Mouse (Mus musculus) midbrain, embryonic 16.5 days (tissue): Measurements from ENCODE around the gene Kif16b. TPM values are rescaled to one million over a fixed set of nuclear protein-coding genes. Genes with fewer than 3 reads are reported as not detected.

Experiments
- ATAC-seq: fragments of 200-750 bp; cut with Nextera tagmentation; 2 replicates; pipeline ENCODE4 v1.8.0; 2017; ENCODE audit warnings: moderate TSS enrichment
- H3K27ac ChIP-seq: fragments of 300-500 bp; sonication (generic); 2 replicates; pipeline ENCODE4 v1.5.1; 2014; ENCODE audit warnings: mild to moderate bottlenecking, low read length, mixed read lengths
- H3K27me3 ChIP-seq: fragments of 300-500 bp; sonication (generic); 2 replicates; pipeline ENCODE4 v1.6.1; 2014; ENCODE audit warnings: low read depth, low read length, mixed read lengths; ENCODE audit not compliant: control insufficient read depth, insufficient read depth
- H3K36me3 ChIP-seq: fragments of 300-500 bp; sonication (generic); 2 replicates; pipeline ENCODE4 v1.6.1; 2014; ENCODE audit warnings: mild to moderate bottlenecking, low read length, moderate library complexity, mixed read lengths; ENCODE audit not compliant: control insufficient read depth, insufficient read depth
- H3K4me1 ChIP-seq: fragments of 300-500 bp; sonication (generic); 2 replicates; pipeline ENCODE4 v1.6.1; 2014; ENCODE audit warnings: mild to moderate bottlenecking, low read length, mixed read lengths; ENCODE audit not compliant: control insufficient read depth, insufficient read depth
- H3K4me2 ChIP-seq: fragments of 300-500 bp; sonication (generic); 2 replicates; pipeline ENCODE4 v1.6.1; 2014; ENCODE audit warnings: mild to moderate bottlenecking, low read length, mixed read lengths
- H3K4me3 ChIP-seq: fragments of 300-500 bp; sonication (generic); 2 replicates; pipeline ENCODE4 v1.5.1; 2014; ENCODE audit warnings: low read depth, mild to moderate bottlenecking, low read length, moderate library complexity, mixed read lengths
- H3K9ac ChIP-seq: fragments of 300-500 bp; sonication (generic); 2 replicates; pipeline ENCODE4 v1.6.1; 2014; ENCODE audit warnings: low read depth, low read length, mixed read lengths
- H3K9me3 ChIP-seq: fragments of 300-500 bp; sonication (generic); replicated peaks from 2 replicates; pipeline ENCODE4 v1.6.1; 2014; ENCODE audit warnings: mild to moderate bottlenecking, low read length, mixed read lengths; ENCODE audit not compliant: control insufficient read depth, poor library complexity, severe bottlenecking
- WGBS: fragments of 180-500 bp; shearing (Covaris S2); extraction: QIAGEN DNeasy Blood & Tissue Kit; methylation state at CpG from one replicate; pipeline ENCODE4 v1.1.7; 2014; 5-methylcytosine and 5-hydroxymethylcytosine counted together
- polyA plus RNA-seq: library from polyadenylated mRNA; unstranded; fragments of >200 nt; fragmentation: Nextera tagmentation; extraction: Ambion mirVana; gene quantifications from 2 replicates; pipeline ENCODE4 v1.2.1, GENCODE M21; 2015

Kif16b gene
- polyA plus RNA-seq, 1 experiment from 2014 or later = 3.6 TPM

DNA sequence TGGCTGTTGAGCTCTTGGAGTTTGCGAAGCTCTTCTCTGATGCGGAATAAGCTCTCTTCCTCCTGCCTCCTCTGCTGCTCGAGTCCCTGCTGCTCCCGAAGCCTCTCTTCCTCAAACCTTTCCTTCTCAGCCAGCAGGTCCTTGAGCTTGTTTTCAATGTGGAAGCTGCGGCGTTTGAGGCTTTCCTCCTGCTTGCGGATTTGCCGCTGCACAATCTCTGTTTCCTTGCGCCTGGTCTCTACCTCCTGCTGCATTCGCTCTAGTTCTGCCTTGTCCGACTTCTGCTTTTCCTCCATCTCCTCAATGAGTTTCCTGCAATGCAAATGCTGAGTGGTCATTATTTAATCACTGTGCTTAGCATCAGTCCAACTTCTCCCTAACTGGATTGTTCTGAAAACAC lies 188.6 kb downstream of the Kif16b start:
- Histone ChIP-seq H3K36me3 (peaks cover 6% of the 10 kb centered on the region; the same call in 1 of the 2 replicates), H3K4me2 (no peak overlapping the region), H3K9me3 (no peaks in the 10 kb centered on the region), H3K4me1 (0 out of 2 replicates have a peak, but pooled peaks cover 2% of the 10 kb centered on the region), H3K9ac (no peak overlapping the region), H3K27ac (no peak overlapping the region), H3K27me3 (no peaks in the 10 kb centered on the region), H3K4me3 (no peak overlapping the region)
- no peak for ATAC-seq
- 89% methylated on average over 11 of the region's 11 CpGs for WGBS

DNA sequence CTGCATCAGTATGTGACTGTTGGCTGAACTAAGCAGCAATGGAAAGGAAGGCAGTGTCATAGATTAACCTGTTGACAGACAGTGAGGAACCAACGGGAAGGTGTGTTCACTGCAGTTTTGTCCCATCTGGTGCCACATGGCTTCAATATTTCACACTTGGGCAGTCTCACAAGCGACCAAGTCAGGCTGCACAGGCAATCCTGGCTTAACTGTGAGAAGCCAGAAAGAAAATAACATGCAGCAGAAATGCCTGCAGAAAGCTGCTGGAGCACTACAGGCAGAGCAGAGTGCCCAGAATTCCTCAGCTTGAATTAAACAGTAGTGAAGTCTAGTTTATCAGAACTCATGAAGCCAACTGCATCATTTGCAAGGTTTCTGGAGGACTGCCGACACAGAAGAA lies 192.0 kb downstream of the Kif16b start:
- no peak overlapping the region for H3K4me3 ChIP-seq
- no peak for ATAC-seq
- no peak overlapping the region for H3K27ac ChIP-seq
- no peak overlapping the region for H3K9ac ChIP-seq
- no peaks in the 10 kb centered on the region for H3K9me3 ChIP-seq
- H3K27me3 ChIP-seq = no peaks in the 10 kb centered on the region
- H3K4me1 ChIP-seq = 0 out of 2 replicates have a peak, but pooled peaks cover 2% of the 10 kb centered on the region
- H3K4me2 ChIP-seq = no peak overlapping the region
- WGBS = 67% methylated on average over 3 of the region's 3 CpGs
- peaks cover 6% of the 10 kb centered on the region; the same call in 1 of the 2 replicates for H3K36me3 ChIP-seq

DNA sequence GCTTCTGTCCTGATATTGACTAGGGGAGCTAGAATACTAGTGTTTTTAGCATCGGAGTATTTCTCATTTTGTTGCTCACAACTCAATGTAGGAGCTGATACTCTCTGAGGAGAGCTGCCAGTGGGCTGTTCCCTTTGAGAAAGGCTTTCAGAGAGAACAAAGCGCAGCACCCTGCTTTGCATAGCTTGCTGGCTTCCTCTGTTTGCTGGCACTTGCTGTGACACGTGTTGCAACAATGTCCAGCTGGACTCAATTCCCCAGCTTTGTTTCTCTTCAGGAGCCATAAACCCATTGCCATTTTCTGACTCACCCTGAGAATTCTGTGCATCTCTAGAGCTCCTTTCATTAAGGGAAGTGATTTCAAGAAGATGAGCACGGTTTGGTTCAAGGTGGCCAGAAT lies 200.6 kb downstream of the Kif16b start:
- Histone ChIP-seq H3K9ac (no peak overlapping the region), H3K9me3 (no peaks in the 10 kb centered on the region), H3K27me3 (no peaks in the 10 kb centered on the region), H3K4me2 (no peak overlapping the region), H3K27ac (no peak overlapping the region), H3K4me1 (no peaks in the 10 kb centered on the region), H3K36me3 (no peaks in the 10 kb centered on the region), H3K4me3 (no peak overlapping the region)
- ATAC-seq = no peak
- 48% methylated on average over 4 of the region's 4 CpGs for WGBS

DNA sequence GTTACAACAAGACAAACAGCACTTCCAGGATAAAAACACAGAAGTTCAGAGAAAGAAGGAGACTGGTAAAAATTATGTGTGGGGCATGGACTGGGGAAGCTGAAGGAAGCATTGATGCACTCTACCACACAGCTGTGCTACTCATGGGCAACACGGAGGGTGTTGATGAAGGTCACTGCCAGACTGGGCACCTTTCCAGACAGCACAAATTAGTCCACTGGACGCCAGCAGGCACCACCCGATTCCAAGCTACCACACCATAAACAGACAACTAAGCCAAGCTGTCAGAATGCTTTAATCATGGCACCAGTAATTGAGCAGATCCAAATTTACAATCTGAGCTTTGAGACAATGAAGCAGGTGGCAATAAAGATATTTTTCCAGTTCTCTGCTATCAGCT lies 202.7 kb downstream of the Kif16b start:
- Histone ChIP-seq H3K27me3 (no peaks in the 10 kb centered on the region), H3K4me3 (no peak overlapping the region), H3K9ac (no peak overlapping the region), H3K4me1 (no peaks in the 10 kb centered on the region), H3K4me2 (no peak overlapping the region), H3K9me3 (no peaks in the 10 kb centered on the region), H3K27ac (no peak overlapping the region), H3K36me3 (no peaks in the 10 kb centered on the region)
- WGBS = 66% methylated on average over 3 of the region's 3 CpGs
- no peak for ATAC-seq

GRCm38 (mm10) chr2:142694936-142695331 lies 206.4 kb downstream of the Kif16b start:
- Histone ChIP-seq H3K36me3 (no peaks in the 10 kb centered on the region), H3K27me3 (no peaks in the 10 kb centered on the region), H3K9me3 (no peaks in the 10 kb centered on the region), H3K4me1 (no peaks in the 10 kb centered on the region), H3K4me2 (no peak overlapping the region), H3K27ac (no peak overlapping the region), H3K4me3 (no peak overlapping the region), H3K9ac (no peak overlapping the region)
- 93% methylated on average over 1 of the region's 1 CpGs for WGBS
- no peak for ATAC-seq

- Histone ChIP-seq H3K27me3 (no peaks in the 10 kb centered on the region), H3K4me3 (no peak overlapping the region), H3K36me3 (no peaks in the 10 kb centered on the region), H3K9me3 (no peaks in the 10 kb centered on the region), H3K9ac (no peak overlapping the region), H3K27ac (no peak overlapping the region), H3K4me1 (no peaks in the 10 kb centered on the region), H3K4me2 (no peak overlapping the region)
- no peak for ATAC-seq
- 77% methylated on average over 3 of the region's 3 CpGs for whole genome bisulfite sequencing
Measured at GRCm38 (mm10) chr2:142694019-142694935, 207.1 kb downstream of the Kif16b start.

DNA sequence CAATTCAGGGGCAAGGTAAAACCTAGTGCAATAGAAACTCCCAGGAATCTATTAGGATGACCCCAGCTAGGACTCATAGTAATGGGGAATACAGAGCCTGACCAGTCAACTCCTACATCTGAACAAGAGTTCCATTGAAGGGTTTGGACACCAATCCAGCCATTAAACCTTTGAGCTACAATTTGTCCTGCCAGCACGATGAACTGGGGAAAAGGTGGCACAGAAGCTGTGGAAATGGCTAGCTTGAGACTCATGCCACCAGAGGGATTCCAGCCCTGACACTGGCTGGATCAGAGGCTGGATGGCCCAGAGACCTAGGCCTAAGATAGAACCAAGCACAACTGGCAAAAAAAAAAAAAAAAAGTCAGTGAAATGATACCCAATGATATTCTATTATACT lies 207.9 kb downstream of the Kif16b start:
- 91% methylated on average over 1 of the region's 1 CpGs for WGBS
- no peak for ATAC-seq
- H3K36me3 ChIP-seq = no peaks in the 10 kb centered on the region
- no peak overlapping the region for H3K4me2 ChIP-seq
- H3K9me3 ChIP-seq = no peaks in the 10 kb centered on the region
- no peaks in the 10 kb centered on the region for H3K27me3 ChIP-seq
- H3K9ac ChIP-seq = no peak overlapping the region
- H3K4me1 ChIP-seq = no peaks in the 10 kb centered on the region
- H3K4me3 ChIP-seq = no peak overlapping the region
- no peak overlapping the region for H3K27ac ChIP-seq

DNA sequence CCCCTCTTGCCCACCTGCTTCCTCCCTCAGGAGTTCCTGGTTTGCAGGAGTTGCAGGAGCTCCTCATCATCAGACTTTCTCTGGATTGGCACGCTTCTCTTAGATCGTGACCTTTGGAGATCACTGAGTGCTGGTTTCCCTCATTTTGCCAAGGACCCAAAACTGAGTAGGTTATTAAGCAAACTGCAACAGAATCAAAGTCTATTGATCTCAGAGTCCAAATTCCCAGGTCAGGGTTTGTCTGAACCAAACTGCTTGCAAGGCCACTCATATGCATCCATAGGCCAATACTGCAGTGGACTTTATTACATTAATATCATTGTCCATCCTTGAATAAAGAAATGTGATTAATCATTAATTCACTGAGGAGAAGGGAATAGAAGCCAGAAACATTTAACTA lies 211.8 kb downstream of the Kif16b start:
- H3K36me3 ChIP-seq = no peaks in the 10 kb centered on the region
- no peaks in the 10 kb centered on the region for H3K4me1 ChIP-seq
- no peak overlapping the region for H3K4me3 ChIP-seq
- H3K4me2 ChIP-seq = no peak overlapping the region
- H3K9ac ChIP-seq = no peak overlapping the region
- H3K27ac ChIP-seq = no peak overlapping the region
- no peaks in the 10 kb centered on the region for H3K27me3 ChIP-seq
- 93% methylated on average over 2 of the region's 2 CpGs for WGBS
- no peaks in the 10 kb centered on the region for H3K9me3 ChIP-seq
- ATAC-seq = no peak

DNA sequence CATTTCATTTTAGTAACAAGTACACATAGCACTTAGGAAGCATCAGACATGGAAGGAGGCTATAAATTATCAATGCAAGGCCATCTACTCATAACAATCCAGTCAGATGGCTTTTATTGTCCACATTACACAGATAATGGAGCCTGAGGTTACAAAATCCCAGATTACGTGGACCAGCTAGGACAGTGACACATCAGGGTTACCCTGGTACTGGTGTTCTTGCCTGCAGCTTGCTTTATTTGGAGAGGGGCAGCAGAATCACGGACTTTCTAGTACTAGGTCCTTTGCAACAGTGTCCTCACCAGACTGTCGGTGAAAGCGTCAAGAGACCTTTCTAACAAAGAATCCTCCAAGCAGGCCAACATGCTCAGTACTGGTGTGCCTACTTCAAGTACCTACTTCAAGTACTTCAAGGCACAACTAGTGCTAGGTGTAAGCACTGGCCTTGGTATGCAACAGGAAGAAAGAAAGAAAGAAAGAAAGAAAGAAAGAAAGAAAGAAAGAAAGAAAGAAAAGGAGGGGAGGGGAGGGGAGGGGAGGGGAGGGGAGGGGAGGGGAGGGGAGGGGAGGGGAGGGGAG lies 213.3 kb downstream of the Kif16b start:
- WGBS = 93% methylated on average over 4 of the region's 4 CpGs
- H3K36me3 ChIP-seq = no peaks in the 10 kb centered on the region
- H3K9ac ChIP-seq = no peak overlapping the region
- ATAC-seq = no peak
- H3K9me3 ChIP-seq = no peaks in the 10 kb centered on the region
- H3K27ac ChIP-seq = no peak overlapping the region
- no peaks in the 10 kb centered on the region for H3K27me3 ChIP-seq
- no peak overlapping the region for H3K4me3 ChIP-seq
- H3K4me2 ChIP-seq = no peak overlapping the region
- H3K4me1 ChIP-seq = no peaks in the 10 kb centered on the region
